Mouse (Mus musculus) layer of hippocampus, postnatal 25 days (tissue): Measurements from ENCODE around the gene Fto. TPM values are rescaled to one million over a fixed set of nuclear protein-coding genes. Genes with fewer than 3 reads are reported as not detected.

ENCODE experiments used
- DNase-seq, 2 experiments: peaks; one replicate each; pipeline ENCODE4 v3.0.0; 2022; ENCODE audit warnings: mixed read lengths in 2 of 2, low spot score in 1 of 2; ENCODE audit errors: extremely low spot score in 1 of 2
- total RNA-seq, 2 experiments: library from RNA; stranded (reverse); gene quantifications; 2 replicates each; pipeline ENCODE4 v1.2.3; 2021

Gene Fto
- total RNA-seq, 2 experiments from 2014 or later, result 138 TPM

DNA sequence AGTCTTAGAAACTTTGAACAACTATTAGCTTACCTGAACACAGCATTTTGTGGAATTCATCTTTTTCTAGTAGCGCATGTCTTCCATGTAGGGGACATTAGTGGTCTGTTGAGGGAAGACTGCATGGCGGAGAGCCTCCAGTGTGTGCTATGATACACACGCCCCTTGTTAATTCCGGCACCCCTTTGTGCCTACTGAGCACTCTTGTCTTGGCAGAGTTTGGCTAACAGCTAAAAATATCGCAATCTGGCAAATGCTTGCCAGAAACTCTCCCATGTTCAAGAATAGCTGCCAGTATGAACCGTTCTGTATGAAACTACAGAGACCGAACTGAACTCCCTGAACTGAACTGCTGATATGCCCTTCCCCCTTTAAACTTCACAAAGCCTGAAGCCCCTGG lies 10.2 kb downstream of the Fto start:
- no peak for DNase-seq

DNA sequence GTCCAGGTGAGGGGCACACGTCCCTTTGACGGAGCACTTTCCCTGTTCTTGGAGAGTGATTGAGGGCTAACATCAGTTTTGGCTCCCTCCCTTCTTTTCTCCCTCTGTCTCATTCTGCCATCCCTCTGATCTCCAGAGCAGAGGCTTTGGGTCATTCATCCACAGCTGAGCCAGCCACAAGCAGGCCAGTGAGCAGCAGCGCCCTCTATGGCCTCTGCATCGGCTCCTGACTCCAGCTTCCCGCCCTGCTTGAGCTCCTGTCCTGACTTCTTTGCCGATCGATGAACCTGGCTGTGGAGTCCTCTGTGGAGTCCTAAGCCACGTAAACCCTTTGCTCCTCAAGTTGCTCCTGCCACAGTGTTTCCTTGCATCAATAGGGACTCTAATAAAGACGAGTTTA lies 10.9 kb downstream of the Fto start:
- no peak for DNase-seq

DNA sequence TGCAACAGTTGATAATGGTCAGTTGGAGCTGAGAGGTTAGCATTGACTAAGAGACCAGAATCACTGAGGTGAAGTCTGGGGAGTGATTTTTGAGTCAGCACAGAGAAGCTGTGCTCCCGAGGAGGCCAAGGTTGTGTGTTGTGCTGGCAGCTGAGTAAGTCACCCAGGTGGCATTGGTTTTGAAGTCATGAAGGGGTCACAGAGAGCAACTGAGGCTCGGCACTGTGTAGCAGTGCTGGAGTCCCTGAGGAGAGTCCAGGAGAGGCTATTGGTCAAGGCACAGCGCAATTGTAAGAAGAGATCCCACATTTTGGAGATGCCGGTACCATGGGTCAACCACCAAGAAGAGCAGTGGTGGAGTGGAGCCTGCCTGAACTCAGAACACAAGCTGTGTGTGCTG lies 11.6 kb downstream of the Fto start:
- DNase-seq, result no peak

DNA sequence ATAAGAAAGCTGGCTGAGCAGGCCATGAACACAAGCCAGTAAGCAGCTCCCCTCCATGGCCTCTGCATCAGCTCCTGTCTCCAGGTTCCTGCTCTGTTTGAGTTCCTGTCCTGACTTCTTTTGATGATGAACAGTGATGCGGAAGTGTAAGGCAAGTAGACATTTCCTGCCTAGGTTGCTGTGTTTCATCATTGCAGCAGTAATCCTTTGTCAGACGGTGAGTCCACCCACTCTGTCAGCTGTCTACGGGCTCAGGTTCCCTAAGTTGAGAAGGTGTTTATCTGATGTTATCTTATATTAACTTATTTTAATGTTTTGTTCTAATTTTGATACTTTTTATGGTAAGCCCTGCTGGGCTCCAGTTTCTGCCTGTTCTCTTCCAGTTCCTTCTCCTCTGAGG lies 12.7 kb downstream of the Fto start:
- DNase-seq, result no peak

DNA sequence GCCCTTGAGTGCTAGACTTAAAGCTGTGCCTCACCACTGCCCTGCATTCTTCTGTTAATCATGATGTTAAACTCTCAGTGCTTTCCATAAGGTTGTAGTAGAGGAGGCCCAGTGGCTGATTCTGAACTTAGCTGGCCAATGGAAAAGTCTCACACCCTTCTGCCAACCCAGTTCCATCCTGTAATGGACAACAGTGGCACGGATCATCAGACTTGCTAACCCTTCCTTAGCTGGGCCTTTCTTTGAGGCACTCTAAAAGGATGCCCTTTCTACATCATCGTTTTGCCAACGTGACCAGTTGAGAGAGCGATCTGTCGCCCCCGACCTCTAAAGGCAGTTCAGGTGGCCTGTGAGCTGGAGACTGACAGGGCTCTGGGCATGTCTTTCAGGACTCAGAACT lies 13.6 kb downstream of the Fto start:
- no peak for DNase-seq

DNA sequence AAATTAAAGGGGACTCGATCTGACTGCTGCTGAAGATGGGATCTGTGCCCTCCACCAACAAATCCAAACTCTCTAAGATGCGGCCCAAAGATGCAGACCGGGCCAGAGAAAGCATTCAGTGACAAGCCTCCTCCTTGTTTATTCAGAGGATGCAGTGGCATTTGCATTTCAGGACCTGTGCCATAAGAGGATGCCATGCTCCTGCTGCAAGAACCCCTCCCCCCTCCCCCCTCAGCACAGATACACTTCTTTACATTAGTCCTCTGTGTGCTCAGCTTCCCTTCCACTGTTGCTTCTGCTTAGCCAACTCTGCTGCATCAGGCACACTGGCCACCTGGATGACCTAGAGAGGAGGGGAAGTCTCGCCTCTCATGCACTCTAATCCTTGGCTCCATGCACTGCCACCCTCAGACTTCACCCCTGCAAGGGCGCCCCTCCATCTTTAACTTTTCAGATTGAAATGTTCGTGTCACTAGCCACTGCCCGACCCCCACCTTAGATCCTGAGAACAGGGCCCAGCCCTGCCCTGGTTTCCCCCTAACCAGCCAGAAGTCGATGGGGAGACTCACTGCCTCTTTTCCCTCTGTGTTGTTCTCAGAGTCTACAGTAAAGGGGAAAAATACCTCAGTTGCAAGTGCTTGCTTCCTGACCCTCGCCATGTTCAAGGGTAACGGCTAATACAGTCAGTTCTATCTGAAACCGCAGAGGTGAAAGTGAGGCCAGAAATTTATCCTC lies 14.3 kb downstream of the Fto start:
- DNase-seq, result no peak

DNA sequence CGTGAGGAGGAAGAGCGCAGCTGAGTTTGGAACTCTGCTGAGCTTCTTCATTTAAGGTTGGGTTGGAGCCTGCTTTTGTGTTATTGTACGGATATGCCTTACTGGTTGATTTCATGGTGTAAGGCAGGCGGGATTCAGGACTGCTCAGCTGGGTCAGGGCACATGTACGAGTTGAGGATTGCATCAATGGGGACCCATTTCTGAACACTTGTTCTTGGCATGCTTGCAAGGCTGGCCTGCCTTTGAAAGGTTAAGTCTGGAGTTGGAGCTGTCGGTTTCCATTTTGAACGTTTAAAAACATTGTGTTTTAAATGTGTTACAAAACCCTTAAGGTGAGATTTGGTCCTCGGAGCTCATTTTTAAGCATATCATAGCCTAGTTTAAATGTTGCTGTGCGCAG lies 15.7 kb downstream of the Fto start:
- DNase-seq, result no peak

DNA sequence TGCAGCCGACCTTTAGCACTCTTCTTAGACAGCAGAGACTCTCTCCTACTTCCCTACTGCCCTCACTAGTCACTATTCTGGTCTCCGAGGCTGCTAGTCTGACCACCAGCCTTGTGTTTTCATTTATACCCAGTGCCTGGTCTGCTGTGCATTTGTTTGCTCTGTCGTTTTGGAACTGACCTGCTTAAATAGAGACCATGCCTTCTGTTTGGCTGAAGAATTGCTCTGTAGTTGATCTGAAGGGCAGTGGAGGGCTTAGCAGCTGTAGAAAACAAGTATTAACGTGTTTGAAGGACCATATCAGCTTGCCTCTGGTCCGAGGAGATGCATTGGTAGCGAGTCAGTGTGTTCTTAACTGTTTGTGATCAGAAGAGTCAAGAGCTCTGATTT lies 16.1 kb downstream of the Fto start:
- DNase-seq, result no peak

DNA sequence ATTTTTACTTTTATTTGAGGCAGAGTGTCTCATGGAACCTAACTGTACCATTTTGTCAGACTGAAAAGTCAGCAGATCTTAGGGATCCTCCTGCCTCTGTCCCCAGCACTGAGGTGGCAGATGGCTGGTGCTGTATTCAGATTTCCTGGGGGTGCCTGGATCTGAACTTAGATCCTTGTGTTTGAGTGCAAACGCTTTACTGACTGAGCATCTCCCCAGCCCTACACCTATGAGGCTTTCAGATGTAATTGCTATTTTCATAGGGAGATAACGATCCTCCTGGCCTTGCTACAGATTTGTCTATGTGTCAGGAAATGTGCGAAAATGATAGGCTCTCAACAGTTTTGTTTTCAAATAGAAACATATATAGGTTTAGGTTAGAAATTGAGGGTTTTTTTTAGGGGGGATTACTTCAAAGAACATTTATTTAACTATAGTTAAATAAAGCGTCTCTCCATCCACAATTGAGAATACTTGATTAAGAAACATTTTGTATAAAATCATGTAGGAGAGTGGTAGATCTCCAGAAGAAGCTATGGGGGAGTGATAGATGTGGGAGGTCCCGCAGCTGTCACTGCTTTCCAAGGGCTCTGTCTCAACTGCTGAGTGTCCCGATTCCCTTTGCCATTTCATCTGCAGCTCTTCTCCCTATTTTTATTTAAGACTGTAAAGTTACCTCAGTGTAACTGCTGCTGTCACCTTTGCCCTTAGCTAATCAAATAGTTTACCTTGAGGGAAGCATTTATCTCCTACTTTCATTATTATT lies 25.2 kb downstream of the Fto start:
- no peak for DNase-seq

DNA sequence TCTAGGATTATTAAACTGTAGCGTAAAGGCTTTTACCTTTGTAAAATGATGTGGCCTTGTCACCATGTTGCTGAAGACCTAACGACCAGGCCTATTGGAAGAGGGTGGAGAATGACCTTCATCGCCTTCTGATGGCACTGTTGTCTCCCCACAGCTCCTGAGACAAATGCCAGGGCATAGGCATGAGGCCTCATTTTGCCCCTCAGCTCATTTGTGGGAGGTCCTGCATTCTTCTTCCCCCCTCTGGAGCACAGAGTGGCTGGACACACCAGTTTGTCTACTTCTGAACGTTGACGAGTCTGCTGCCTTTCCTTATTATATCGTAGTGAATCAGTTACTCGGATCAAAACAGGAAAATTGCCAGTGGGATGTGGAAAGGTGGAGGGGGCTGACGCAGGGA lies 26.3 kb downstream of the Fto start:
- DNase-seq, result no peak

DNA sequence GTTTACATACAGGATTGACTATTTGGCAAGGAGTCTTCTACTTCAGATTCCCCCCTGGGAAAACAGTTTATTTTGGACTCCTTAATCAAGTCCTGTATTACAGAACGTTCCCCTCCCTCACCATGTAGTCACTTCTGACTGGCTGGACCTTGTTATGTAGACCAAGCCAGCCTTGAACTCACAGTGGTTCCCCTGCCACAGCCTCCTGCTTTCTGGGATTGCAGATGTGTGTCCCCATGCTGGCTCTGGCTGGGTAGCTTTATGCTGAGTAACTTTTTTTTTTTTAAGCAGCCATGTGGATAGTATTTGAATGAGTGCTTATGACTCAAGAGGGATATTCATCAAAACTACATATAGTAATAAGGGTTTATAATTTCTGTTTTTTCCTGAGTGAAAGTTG lies 27.4 kb downstream of the Fto start:
- no peak for DNase-seq

DNA sequence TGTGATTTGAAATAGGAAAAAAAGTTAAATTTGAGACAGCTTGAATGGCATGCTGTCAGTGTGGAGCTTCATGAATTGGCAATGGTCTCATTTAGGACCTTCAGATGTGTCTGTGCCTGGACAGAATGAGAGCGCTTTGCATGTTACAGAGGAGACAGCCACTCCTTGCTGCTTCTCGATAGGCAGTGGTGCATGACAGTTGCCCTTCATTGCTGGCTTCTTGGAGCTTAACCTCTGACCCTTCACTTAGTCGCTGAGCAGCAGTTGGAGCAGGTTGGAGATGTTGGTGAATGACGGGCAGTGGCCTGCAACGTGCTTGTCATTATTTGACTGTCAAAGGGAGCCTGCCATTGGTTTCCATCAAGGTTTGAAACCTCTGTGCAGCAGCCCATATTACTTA lies 28.9 kb downstream of the Fto start:
- DNase-seq, result no peak

DNA sequence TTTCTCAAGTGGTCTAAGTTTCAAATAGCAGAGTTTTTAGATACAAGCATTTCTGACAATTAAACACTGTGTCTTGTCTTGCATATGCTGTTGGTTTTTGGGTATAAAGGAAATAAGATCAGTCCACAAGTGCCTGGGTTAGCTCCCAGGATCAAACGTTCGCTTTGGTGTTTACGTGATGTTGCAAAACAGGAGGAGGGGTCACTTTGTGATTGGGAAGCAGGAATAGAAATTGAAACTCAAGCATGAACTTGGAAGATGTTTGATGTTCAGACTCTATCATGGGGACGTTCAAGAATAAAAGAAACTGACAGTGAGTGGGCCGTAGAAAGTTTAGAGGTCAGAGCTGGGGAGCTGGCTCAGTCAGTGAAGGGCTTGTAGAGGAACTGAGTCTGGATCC lies 29.5 kb downstream of the Fto start:
- no peak for DNase-seq

DNA sequence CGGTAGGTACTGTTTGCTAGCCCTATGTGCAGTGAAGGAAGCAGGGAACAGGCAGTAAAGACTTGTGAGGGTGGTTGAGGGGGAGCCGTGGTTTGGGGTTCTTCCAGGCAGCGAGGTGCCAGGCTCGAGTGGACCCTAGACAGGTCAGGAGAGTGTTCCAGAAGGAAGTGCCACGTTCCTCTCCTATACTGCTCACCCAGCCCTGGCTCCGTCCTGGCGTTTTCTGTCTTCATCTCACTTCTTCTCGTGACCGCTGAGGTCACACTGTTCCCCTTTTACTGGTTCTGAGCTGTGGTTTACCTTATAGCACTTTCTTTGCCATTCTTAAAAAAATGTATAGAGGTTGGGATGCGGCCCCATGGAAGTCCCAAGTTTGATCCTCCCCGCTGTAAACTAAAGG lies 31.3 kb downstream of the Fto start:
- DNase-seq, result no peak

DNA sequence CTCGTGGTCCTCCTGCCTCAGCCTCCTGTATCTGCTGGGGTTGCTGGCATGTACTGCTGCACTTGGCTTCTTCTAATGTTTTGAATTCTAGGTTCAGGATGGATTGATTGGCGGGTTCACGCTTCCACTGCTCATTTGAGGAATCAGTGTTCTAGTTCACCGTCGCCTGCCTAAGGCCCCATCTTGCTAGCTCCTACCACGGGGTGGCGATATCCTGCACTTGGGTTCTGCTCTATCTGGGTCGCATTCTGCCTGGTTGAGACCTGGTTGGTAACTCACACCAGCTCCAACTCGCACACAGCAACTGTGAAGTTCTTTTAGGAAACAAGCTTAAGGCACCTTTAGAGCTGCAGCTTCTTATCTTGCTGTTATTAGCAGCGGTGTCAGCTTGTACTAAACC lies 33.8 kb downstream of the Fto start:
- DNase-seq, result no peak

DNA sequence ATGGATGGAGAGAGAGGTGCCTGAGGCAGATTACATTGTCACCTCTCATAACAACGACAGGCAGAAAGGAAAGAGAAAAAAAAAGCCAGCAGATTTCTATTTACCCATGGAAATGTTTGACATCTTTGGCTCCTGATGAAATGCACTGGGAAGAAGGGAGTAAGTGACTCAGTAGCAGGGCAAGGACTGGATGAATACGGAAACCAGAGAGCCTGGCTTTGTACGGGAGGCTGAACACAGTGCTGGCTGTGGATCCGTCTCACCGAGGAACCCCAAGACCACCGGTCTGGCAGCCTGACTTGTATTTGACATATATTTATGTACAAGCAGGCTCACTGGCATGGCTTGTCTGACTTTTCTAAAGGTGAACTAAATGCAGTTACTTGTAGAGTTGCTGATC lies 34.3 kb downstream of the Fto start:
- DNase-seq, result no peak

DNA sequence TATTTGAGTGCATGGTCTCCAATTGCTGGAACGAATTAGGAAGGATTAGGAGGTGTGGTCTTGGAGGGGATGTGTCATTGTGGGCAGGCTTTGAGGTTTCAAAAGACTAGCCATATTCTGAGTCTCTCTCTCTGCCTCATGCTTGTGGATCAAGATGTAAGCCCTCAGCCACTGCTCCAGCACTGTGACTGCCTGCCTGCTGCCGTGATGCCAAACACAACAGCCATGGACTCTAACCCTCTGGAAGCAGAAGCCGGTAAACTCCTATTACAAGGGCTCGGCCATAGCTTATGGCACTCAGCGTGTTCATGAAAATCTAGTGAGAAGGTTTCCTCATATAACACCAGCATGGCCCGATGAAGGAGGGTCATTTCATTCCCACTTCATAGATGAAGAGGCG lies 36.5 kb downstream of the Fto start:
- no peak for DNase-seq

DNA sequence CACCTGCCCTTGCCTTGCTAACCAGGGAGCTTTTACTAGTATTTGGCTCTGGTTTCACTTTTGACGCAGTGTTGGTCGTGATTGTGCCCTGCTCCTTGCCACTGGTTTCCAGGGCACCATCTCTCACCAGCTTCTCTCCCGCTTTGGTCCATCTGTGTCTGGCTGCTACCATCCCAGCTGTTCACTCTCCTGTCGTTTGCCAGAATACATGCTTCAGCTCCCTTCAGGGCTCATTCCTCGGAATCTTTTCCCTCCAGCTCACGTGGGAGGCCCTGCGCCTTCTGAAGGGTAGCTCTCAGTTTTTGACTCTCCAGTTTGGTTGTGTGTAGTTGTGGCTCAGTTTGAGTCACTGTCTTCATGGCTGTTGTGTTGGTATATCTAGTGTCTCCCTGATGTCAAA lies 37.3 kb downstream of the Fto start:
- no peak for DNase-seq

DNA sequence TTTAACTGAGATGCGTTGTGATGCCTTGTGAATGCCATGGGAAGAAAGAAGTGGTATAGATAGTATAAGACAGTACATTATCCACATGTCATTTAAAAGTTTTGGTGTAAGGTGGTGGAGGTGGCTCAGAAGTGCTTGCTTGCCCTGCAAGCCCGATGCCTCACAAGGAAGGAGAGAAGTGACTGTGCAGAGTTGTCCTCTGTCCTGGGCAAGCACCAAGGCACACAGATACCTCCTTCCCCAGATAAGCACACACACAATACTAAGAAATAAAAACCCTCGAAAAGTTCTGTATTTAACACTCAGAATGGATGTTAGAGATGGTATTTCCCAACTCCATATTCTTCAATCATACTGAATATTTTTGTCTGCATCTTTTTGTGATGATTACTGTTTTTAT lies 39.3 kb downstream of the Fto start:
- DNase-seq, result no peak

DNA sequence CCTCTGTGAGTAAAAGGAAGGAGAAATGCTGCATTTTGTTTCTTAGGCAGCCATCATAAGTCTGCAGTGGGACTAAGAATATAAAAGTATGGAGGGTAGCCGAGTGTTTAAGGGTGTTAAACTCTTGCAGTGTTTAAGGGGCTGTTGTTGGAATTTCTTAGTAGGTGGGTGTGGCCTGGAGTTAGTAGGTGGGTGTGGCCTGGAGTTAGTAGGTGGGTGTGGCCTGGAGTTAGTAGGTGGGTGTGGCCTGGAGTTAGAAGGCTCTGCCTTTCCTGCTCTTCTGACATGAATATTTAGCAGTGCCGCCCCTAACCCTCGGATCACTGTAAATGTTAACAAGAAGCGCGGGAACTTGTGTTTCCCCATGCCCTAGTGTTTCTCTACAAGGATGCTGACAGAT lies 39.7 kb downstream of the Fto start:
- no peak for DNase-seq

DNA sequence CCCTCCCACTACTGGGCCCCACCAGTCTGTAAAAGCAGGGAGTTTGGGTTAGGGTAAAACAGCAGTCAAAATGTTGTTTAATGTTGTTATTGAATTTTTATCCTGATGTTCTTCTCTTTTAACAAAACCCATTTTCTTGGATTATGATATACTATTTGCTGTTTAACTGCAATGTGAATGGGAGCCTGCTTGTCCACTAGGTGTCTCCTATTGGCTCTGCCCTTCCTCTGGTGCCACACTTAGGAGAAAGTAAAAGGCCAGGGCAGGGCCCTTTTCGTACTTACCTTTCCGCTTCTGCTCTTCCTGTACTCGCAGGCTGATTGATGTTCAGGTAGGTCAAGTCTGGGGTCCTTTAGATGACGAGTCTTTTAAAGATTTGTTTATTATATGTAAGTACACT lies 40.6 kb downstream of the Fto start:
- DNase-seq, result no peak

DNA sequence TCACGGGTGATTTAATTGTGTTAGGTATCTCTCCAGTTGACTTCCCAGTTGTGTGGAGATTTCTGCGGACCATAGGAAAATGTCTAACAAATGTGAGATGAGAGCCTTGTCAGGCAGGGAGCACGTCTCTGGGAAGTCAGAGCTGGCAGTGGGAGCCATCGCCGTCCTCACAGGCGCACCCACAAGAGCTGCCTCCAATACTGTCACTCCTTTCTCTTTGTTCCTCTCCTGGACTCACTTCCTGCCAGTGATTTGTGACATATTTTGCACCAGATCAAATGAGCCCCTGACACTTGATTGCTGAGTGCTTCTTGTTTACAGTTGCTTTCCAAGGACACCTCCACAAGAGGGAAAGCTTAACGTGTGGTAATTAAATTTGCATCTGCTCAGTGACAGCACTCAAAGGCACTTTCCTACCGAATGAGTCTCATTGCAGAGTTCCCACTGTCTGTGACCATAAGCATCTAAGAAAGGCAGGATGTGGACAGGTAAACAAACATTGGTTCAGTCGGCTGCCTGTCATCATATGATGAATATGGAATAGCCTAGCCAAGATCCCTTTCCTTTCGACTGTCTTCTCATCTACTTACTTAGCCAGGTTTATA lies 42.1 kb downstream of the Fto start:
- no peak for DNase-seq
